Mouse (Mus musculus) liver, embryonic 14.5 days (tissue): ENCODE measurements around the gene Pex11a. TPM values are rescaled to one million over a fixed set of nuclear protein-coding genes. Genes with fewer than 3 reads are reported as not detected.

Experiments used
- ATAC-seq: fragments of 200-750 bp; cut with Nextera tagmentation; 2 replicates; pipeline ENCODE4 v1.8.0; 2017; ENCODE audit warnings: moderate number of reproducible peaks, mild to moderate bottlenecking, moderate library complexity; ENCODE audit not compliant: insufficient read depth
- DNase-seq, 3 experiments: peaks; one replicate each; pipeline ENCODE4 v3.0.0-alpha.2; 2012 to 2013; ENCODE audit warnings: low read depth in 3 of 3, low spot score in 3 of 3
- H3K27ac ChIP-seq: fragments of 300-500 bp; sonication (generic); 2 replicates; pipeline ENCODE4 v1.5.1; 2014; ENCODE audit warnings: moderate library complexity, mild to moderate bottlenecking, control low read depth, inconsistent platforms
- H3K27me3 ChIP-seq: fragments of 300-500 bp; sonication (generic); 2 replicates; pipeline ENCODE4 v1.6.1; 2014; ENCODE audit warnings: mild to moderate bottlenecking, low read length, moderate library complexity; ENCODE audit not compliant: control insufficient read depth, insufficient read depth
- H3K36me3 ChIP-seq: fragments of 300-500 bp; sonication (generic); replicated peaks from 2 replicates; pipeline ENCODE4 v1.6.1; 2014; ENCODE audit warnings: low read depth; ENCODE audit not compliant: control insufficient read depth, insufficient read depth
- H3K4me1 ChIP-seq, 2 experiments: fragments of 200-500 bp in 1 of 2; fragments of 300-500 bp in 1 of 2; sonication (generic) in 1 of 2; replicated peaks; 2 replicates each; pipeline ENCODE4 v1.6.1; 2012 to 2014; ENCODE audit warnings: antibody characterized with exemption in 1 of 2, inconsistent platforms in 1 of 2, low read length in 1 of 2; ENCODE audit not compliant: control insufficient read depth in 2 of 2, insufficient read depth in 2 of 2
- H3K4me2 ChIP-seq: fragments of 300-500 bp; sonication (generic); 2 replicates; pipeline ENCODE4 v1.6.1; 2014; ENCODE audit warnings: low read depth, mild to moderate bottlenecking, control low read depth, moderate library complexity
- H3K4me3 ChIP-seq, 2 experiments: fragments of 200-500 bp in 1 of 2; fragments of 300-500 bp in 1 of 2; sonication (generic) in 1 of 2; 2 replicates each; pipeline ENCODE4 v1.5.1; 2012 to 2014; ENCODE audit warnings: low read depth in 2 of 2, low read length in 2 of 2, mild to moderate bottlenecking in 2 of 2, control low read depth in 1 of 2, inconsistent platforms in 1 of 2, moderate library complexity in 1 of 2; ENCODE audit not compliant: insufficient read depth in 1 of 2
- H3K9ac ChIP-seq: fragments of 300-500 bp; sonication (generic); replicated peaks from 2 replicates; pipeline ENCODE4 v1.6.1; 2014; ENCODE audit warnings: mild to moderate bottlenecking, control low read depth, moderate library complexity
- H3K9me3 ChIP-seq: fragments of 300-500 bp; sonication (generic); 2 replicates; pipeline ENCODE4 v1.6.1; 2016; ENCODE audit warnings: low read length, mixed read lengths; ENCODE audit not compliant: control insufficient read depth
- CTCF ChIP-seq: IDR thresholded peaks from 2 replicates; pipeline ENCODE4 v1.5.1; 2016; ENCODE audit warnings: antibody characterized with exemption, low read depth, control low read depth
- EP300 ChIP-seq: IDR thresholded peaks from 2 replicates; pipeline ENCODE4 v1.6.1; 2016; ENCODE audit warnings: antibody characterized with exemption, low read depth
- WGBS: fragments of 180-500 bp; shearing (Covaris S2); extraction: QIAGEN DNeasy Blood & Tissue Kit; methylation state at CpG from one replicate; pipeline ENCODE4 v1.1.7; 2014; ENCODE audit not compliant: insufficient replicate concordance; 5-methylcytosine and 5-hydroxymethylcytosine counted together
- polyA plus RNA-seq, 2 experiments: library from polyadenylated mRNA; depleted of rRNA in 1 of 2; stranded (reverse) in 1 of 2; unstranded in 1 of 2; fragments of >200 nt; fragmentation: Nextera tagmentation in 1 of 2; extraction: Ambion mirVana in 1 of 2; gene quantifications; 2 replicates each; pipeline versions ENCODE4 v1.2.1 to v1.2.3; 2012 to 2014

Pex11a gene
- polyA plus RNA-seq, 2 experiments: 1.1 to 2.3 TPM

DNA sequence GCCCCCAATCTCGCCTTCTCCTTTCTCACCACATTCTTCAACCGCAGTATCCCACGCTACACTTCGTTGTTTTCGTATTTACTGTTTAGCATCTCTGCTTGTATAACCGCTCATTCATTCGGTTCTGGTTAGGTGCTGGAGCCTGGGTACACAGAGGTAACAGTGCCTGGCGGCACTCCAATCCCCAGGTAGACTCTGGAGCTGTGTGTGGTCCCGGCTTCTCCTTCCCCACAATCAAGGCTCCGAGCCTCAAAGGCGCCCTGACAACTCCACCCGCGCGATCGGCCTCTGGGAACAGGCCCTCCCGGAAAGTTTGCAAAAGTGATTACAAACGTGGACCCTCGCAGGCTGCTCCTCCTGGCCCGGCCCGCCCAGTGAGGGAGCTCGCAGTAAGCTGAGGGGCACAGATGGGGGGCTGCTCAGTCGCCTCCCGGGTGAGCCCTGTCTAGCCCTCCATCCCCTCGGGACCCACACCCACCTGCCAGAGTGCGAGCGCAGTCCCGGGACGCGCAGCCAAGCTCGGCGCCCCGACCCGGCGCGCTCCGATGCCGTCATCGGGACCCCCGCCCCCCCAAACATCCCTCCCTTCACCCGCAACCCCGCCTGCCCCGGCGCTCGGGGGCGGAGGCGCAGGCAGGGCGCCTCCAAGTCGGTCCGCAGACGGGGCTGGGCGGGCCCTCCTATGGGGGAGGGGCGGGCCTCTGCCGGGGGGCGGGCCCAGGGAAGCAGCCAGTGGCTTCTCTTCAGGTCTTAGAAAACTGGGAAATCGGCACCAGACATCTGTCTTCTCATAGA lies 27.5 kb downstream of the Pex11a start, which contains the start of gene Kif7:
Kif7 (minus strand) TSS at position 534 of the 795 bp plus-strand sequence.
- Histone ChIP-seq H3K36me3 (no peaks in the 10 kb centered on the region), H3K9me3 (no peaks in the 10 kb centered on the region), H3K4me1 (peaks cover 0 to 8% of the 10 kb centered on the region in 2 experiments; a peak in 2 of 4 replicates), H3K27ac (no peak within 1 kb of the TSS), H3K4me3 (peak within 1 kb of the TSS; percentile 46 to 55), H3K4me2 (peak within 1 kb of the TSS; percentile 70), H3K27me3 (peaks cover 9% of the 10 kb centered on the region), H3K9ac (no peak within 1 kb of the TSS)
- TF ChIP-seq EP300 (no peak), CTCF (no peak)
- 1% methylated on average over 52 of the region's 55 CpGs for WGBS
- DNase-seq (peak; percentile 31 to 42 (median 39)), ATAC-seq (peak; percentile 84)

DNA sequence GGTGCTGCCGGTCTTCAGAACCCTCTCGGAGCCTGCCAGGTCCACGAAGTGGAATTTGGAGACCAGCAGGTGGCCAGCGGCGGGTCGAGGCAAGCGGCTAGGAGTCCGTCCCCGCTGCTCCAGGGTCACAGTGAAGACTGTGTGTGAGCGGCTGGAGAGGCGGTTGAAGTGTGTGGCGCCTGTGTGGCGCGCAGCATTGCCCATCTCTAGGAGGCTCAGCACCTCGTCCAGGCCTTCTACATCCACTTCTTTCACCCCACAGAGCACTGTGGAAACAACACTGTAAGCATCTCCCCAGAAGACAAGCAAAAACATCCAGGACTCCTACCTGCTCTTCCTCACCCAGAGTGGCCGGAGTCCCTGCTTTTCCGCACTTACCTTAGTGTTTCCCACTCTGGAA lies 32.1 kb downstream of the Pex11a start:
- Histone ChIP-seq H3K9me3 (no peaks in the 10 kb centered on the region), H3K27me3 (peaks cover 24% of the 10 kb centered on the region), H3K4me3 (no peak overlapping the region), H3K4me2 (no peak overlapping the region), H3K36me3 (no peaks in the 10 kb centered on the region), H3K27ac (no peak overlapping the region), H3K9ac (no peak overlapping the region), H3K4me1 (0 out of 4 replicates have a peak, but pooled peaks cover 0 to 4% of the 10 kb centered on the region in 2 experiments)
- TF ChIP-seq EP300: no peak
- TF ChIP-seq CTCF: no peak
- WGBS: 55% methylated on average over 17 of the region's 17 CpGs
- ATAC-seq (no peak), DNase-seq (no peak)

- ATAC-seq (no peak), DNase-seq (no peak)
These were observed 32.8 kb downstream of the Pex11a start for GRCm38 (mm10) chr7:79710130-79710607.

DNA sequence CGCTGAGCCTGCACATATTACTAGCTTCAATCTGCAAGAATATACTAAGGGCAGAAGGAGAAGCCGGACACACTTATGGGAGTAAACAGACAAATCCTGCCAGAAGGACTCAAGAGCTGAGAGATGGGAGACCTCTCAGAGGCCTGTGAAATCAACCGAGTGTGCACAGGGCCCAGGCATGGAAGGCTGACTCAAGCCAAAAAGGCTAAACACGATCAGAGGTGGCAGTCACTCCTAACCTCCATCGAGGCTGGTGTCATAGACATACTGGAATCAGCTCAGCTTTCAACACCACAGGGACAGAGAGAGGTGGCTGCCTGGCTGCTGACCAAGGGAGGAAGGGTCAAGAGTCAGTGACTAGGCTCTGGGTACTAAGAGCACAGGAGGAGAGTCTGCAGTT lies 37.7 kb downstream of the Pex11a start:
- no peak for ATAC-seq
- H3K4me2 ChIP-seq: no peak overlapping the region
- peaks cover 14% of the 10 kb centered on the region for H3K27me3 ChIP-seq
- no peak overlapping the region for H3K27ac ChIP-seq
- H3K4me1 ChIP-seq: no peaks in the 10 kb centered on the region
- no peak for TF ChIP-seq EP300
- no peak overlapping the region for H3K9ac ChIP-seq
- H3K9me3 ChIP-seq: no peaks in the 10 kb centered on the region
- DNase-seq: no peak
- H3K36me3 ChIP-seq: no peaks in the 10 kb centered on the region
- H3K4me3 ChIP-seq: no peak overlapping the region
- WGBS: 71% methylated on average over 5 of the region's 5 CpGs

More at GRCm38 (mm10) chr7:79710130-79710607, 32.8 kb downstream of the Pex11a start:
- WGBS: 2% methylated on average over 55 of the region's 55 CpGs
- no peaks in the 10 kb centered on the region for H3K36me3 ChIP-seq
- H3K27ac ChIP-seq: no peak overlapping the region
- 0 out of 4 replicates have a peak, but pooled peaks cover 0 to 4% of the 10 kb centered on the region in 2 experiments for H3K4me1 ChIP-seq
- H3K9me3 ChIP-seq: no peaks in the 10 kb centered on the region
- H3K4me3 ChIP-seq: peak overlapping the region; percentile 1 to 40; a peak in 3 of 4 replicates
- no peak overlapping the region for H3K9ac ChIP-seq
- peaks cover 24% of the 10 kb centered on the region for H3K27me3 ChIP-seq
- H3K4me2 ChIP-seq: peak overlapping the region; percentile 58
- TF ChIP-seq EP300: no peak
- TF ChIP-seq CTCF: no peak

DNA sequence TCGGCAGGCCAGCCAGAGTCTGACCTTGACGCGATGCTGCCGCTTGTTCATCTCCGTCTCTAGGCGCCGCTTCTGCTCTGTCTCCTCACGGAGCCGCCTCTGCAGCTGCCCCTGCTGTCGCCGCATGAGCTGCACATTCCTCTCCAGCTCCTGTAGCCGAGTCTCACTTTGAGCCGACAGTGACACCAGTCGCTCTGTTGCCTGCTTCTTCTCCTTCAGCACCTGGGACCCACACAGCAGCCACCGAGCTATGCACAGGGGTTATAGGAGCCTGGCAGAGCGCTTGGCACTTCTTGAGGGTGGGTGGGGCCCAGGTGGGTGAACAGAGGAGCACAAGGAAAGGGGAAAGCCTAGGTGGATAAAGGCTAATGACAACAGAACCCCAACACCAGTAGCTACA lies 40.2 kb downstream of the Pex11a start:
- no peak for TF ChIP-seq CTCF
- TF ChIP-seq EP300: no peak
- H3K4me3 ChIP-seq: no peak overlapping the region
- H3K27ac ChIP-seq: no peak overlapping the region
- no peaks in the 10 kb centered on the region for H3K4me1 ChIP-seq
- H3K4me2 ChIP-seq: no peak overlapping the region
- no peak overlapping the region for H3K9ac ChIP-seq
- no peaks in the 10 kb centered on the region for H3K9me3 ChIP-seq
- 82% methylated on average over 16 of the region's 16 CpGs for whole genome bisulfite sequencing
- peaks cover 4% of the 10 kb centered on the region for H3K36me3 ChIP-seq
- H3K27me3 ChIP-seq: no peaks in the 10 kb centered on the region
- ATAC-seq (no peak), DNase-seq (no peak)
